Mouse (Mus musculus) CH12.LX (cell line): ENCODE results near the gene Usp6nl. TPM values are rescaled to one million over a fixed set of nuclear protein-coding genes. Genes with fewer than 3 reads are reported as not detected.

Experiments used
- DNase-seq: peaks from one replicate; pipeline ENCODE4 v3.0.0-alpha.2; 2013; ENCODE audit errors: extremely low read depth
- H3K27ac ChIP-seq: 2 replicates; pipeline ENCODE4 v1.5.1; 2012; ENCODE audit warnings: low read depth, mild to moderate bottlenecking, control low read depth, moderate library complexity; ENCODE audit not compliant: insufficient read depth
- H3K27me3 ChIP-seq: replicated peaks from 2 replicates; pipeline ENCODE3; 2012; ENCODE audit warnings: inconsistent platforms
- H3K36me3 ChIP-seq, 2 experiments: replicated peaks in 1 of 2; 2 replicates each; pipeline versions ENCODE3 to v1.6.1; 2012; ENCODE audit warnings: inconsistent platforms in 1 of 2, low read length in 1 of 2, mild to moderate bottlenecking in 1 of 2, mixed read lengths in 1 of 2, moderate library complexity in 1 of 2; ENCODE audit not compliant: control insufficient read depth in 1 of 2, insufficient read depth in 1 of 2
- H3K4me1 ChIP-seq, 2 experiments: 2 replicates each; pipeline ENCODE4 v1.6.1; 2012; ENCODE audit warnings: inconsistent platforms in 1 of 2, moderate library complexity in 1 of 2; ENCODE audit not compliant: insufficient read depth in 2 of 2, control insufficient read depth in 1 of 2
- H3K4me2 ChIP-seq: 2 replicates; pipeline ENCODE4 v1.6.1; 2012; ENCODE audit warnings: low read depth, mild to moderate bottlenecking, control low read depth; ENCODE audit not compliant: poor library complexity, insufficient read depth, severe bottlenecking
- H3K4me3 ChIP-seq, 3 experiments: fragments of 150-350 bp in 1 of 3; sonication (generic) in 1 of 3; replicated peaks in 1 of 3; 2 replicates each; pipeline versions ENCODE3 to v1.5.1; 2011 to 2012; ENCODE audit warnings: low read depth in 2 of 3, low read length in 2 of 3, mild to moderate bottlenecking in 2 of 3, moderate library complexity in 2 of 3, control low read depth in 1 of 3, improper control_type of control experiment in 1 of 3, inconsistent platforms in 1 of 3, mixed read lengths in 1 of 3; ENCODE audit not compliant: poor library complexity in 1 of 3
- H3K79me2 ChIP-seq: replicated peaks from 2 replicates; pipeline ENCODE4 v1.6.1; 2012; ENCODE audit warnings: mild to moderate bottlenecking, moderate library complexity; ENCODE audit not compliant: control insufficient read depth, poor library complexity, insufficient read depth, severe bottlenecking; ENCODE audit errors: extremely low read depth
- H3K9ac ChIP-seq: 2 replicates; pipeline ENCODE4 v1.6.1; 2012; ENCODE audit warnings: low read depth, mild to moderate bottlenecking, control low read depth, moderate library complexity; ENCODE audit not compliant: insufficient read depth
- H3K9me3 ChIP-seq: replicated peaks from 2 replicates; pipeline ENCODE3; 2012; ENCODE audit warnings: low read length, inconsistent platforms, mixed read lengths
- BHLHE40 ChIP-seq: IDR thresholded peaks from 2 replicates; pipeline ENCODE4 v1.6.1; 2011; ENCODE audit warnings: mild to moderate bottlenecking, low read depth, low read length, improper control_type of control experiment
- E2F4 ChIP-seq: IDR thresholded peaks from 2 replicates; pipeline ENCODE4 v1.6.1; 2011; ENCODE audit warnings: low read depth, low read length, improper control_type of control experiment; ENCODE audit not compliant: insufficient replicate concordance
- EP300 ChIP-seq: IDR thresholded peaks from 2 replicates; pipeline ENCODE4 v1.6.1; 2011; ENCODE audit warnings: low read length, improper control_type of control experiment
- HCFC1 ChIP-seq: IDR thresholded peaks from 2 replicates; pipeline ENCODE4 v1.6.1; 2012; ENCODE audit warnings: low read depth, mild to moderate bottlenecking, inconsistent platforms, low read length, improper control_type of control experiment
- IRF4 ChIP-seq: IDR thresholded peaks from 2 replicates; pipeline ENCODE4 v1.6.1; 2014; ENCODE audit warnings: low read depth, mild to moderate bottlenecking, inconsistent platforms, low read length, improper control_type of control experiment
- JUN ChIP-seq: IDR thresholded peaks from 2 replicates; pipeline ENCODE4 v1.6.1; 2011; ENCODE audit warnings: low read depth, mild to moderate bottlenecking, low read length, improper control_type of control experiment, moderate library complexity; ENCODE audit not compliant: insufficient read depth
- JUND ChIP-seq: conservative IDR thresholded peaks from 2 replicates; pipeline ENCODE4 v1.6.1; 2011; ENCODE audit warnings: low read depth, low read length, improper control_type of control experiment
- MAFK ChIP-seq: IDR thresholded peaks from 2 replicates; pipeline ENCODE4 v1.6.1; 2011; ENCODE audit warnings: low read length, improper control_type of control experiment; ENCODE audit not compliant: insufficient replicate concordance
- MXI1 ChIP-seq: IDR thresholded peaks from 2 replicates; pipeline ENCODE4 v1.6.1; 2011; ENCODE audit warnings: mild to moderate bottlenecking, low read depth, low read length, improper control_type of control experiment
- MYC ChIP-seq: IDR thresholded peaks from 2 replicates; pipeline ENCODE4 v1.6.1; 2011; ENCODE audit warnings: low read depth, mild to moderate bottlenecking, improper control_type of control experiment, low read length
- NELFE ChIP-seq: IDR thresholded peaks from 2 replicates; pipeline ENCODE4 v1.6.1; 2011; ENCODE audit warnings: low read depth, low read length, improper control_type of control experiment
- POLR2A ChIP-seq: IDR thresholded peaks from 2 replicates; pipeline ENCODE4 v1.6.1; 2011; ENCODE audit warnings: low read depth, mild to moderate bottlenecking, improper control_type of control experiment, low read length
- RAD21 ChIP-seq: IDR thresholded peaks from 2 replicates; pipeline ENCODE4 v1.6.1; 2011; ENCODE audit warnings: low read depth, mild to moderate bottlenecking, low read length, improper control_type of control experiment, moderate library complexity
- SMC3 ChIP-seq: IDR thresholded peaks from 2 replicates; pipeline ENCODE4 v1.6.1; 2011; ENCODE audit warnings: low read depth, low read length, improper control_type of control experiment
- TBP ChIP-seq: conservative IDR thresholded peaks from 2 replicates; pipeline ENCODE4 v1.6.1; 2011; ENCODE audit warnings: low read depth, low read length, improper control_type of control experiment
- TCF12 ChIP-seq: IDR thresholded peaks from 2 replicates; pipeline ENCODE4 v1.6.1; 2014; ENCODE audit warnings: low read depth, mild to moderate bottlenecking, inconsistent platforms, low read length, improper control_type of control experiment
- dilution Hi-C: fragments of 300-500 bp; cut with MboI; formaldehyde crosslinking; loops from 2 replicates; pipeline ENCODE4 v1.14.3; 2020; ENCODE audit warnings: low sequenced_read_pairs; ENCODE audit not compliant: extremely low pct_unique_long_range_greater_than_20kb, extremely low pct_ligation_motif_present
- in situ Hi-C: fragments of 300-500 bp; cut with MboI; formaldehyde crosslinking; loops from 3 replicates; pipeline ENCODE4 v1.14.3; 2019; ENCODE audit warnings: low sequenced_read_pairs, low pct_ligation_motif_present, low pct_unique_long_range_greater_than_20kb, mixed read lengths
- polyA plus RNA-seq: library from polyadenylated mRNA; unstranded; fragments of >175 nt; gene quantifications from 2 replicates; pipeline ENCODE4 v1.2.1, GENCODE M21; 2012; ENCODE audit warnings: low read depth; ENCODE audit not compliant: insufficient read length
- total RNA-seq, 2 experiments: library from RNA; depleted of rRNA; stranded (reverse); fragments of 300-350 nt in 1 of 2; fragments of >200 nt in 1 of 2; gene quantifications; 2 replicates each; pipeline ENCODE4 v1.2.3; 2012 to 2014

Gene Usp6nl
- total and polyA plus RNA-seq, 3 experiments = 4.1 to 12.1 (median 4.6) TPM

- H3K4me2 ChIP-seq = no peak overlapping the region
- H3K27ac ChIP-seq = no peak overlapping the region
- dilution Hi-C loops = no loop called here
- peaks cover 11% of the 10 kb centered on the region for H3K79me2 ChIP-seq
- in situ Hi-C loops = no loop called here
- H3K27me3 ChIP-seq = no peaks in the 10 kb centered on the region
- DNase-seq = no peak
- H3K4me3 ChIP-seq = no peak overlapping the region
- peaks cover 6 to 23% of the 10 kb centered on the region in 2 experiments; a peak in 3 of 4 replicates for H3K4me1 ChIP-seq
- TF ChIP-seq JUND (peak; percentile 57; the same call in 1 of the 2 replicates), MAFK (no peak), EP300 (peak; percentile 65), MYC (0 out of 2 replicates have a peak, but pooled peaks have one; percentile 9), E2F4 (no peak), JUN (peak; percentile 45; the same call in 1 of the 2 replicates), IRF4 (peak; percentile 82), TBP (no peak), BHLHE40 (peak; percentile 67)
- H3K36me3 ChIP-seq = no peaks in the 10 kb centered on the region
- H3K9me3 ChIP-seq = no peaks in the 10 kb centered on the region
- H3K9ac ChIP-seq = no peak overlapping the region
Observed at GRCm38 (mm10) chr2:6320153-6320552, 2.3 kb upstream of the Usp6nl start.

- Histone ChIP-seq H3K27ac (peak overlapping the region; percentile 51), H3K27me3 (no peaks in the 10 kb centered on the region), H3K4me1 (peaks cover 10 to 27% of the 10 kb centered on the region in 2 experiments; a peak in 3 of 4 replicates), H3K79me2 (peaks cover 11% of the 10 kb centered on the region), H3K36me3 (peaks cover 0 to 2% of the 10 kb centered on the region in 2 experiments), H3K9me3 (no peaks in the 10 kb centered on the region), H3K4me2 (peak overlapping the region; percentile 53), H3K9ac (peak overlapping the region; percentile 60), H3K4me3 (peak overlapping the region; percentile 26 to 88 (median 88))
- DNase-seq = peak; percentile 22
- TF ChIP-seq MAFK (no peak), IRF4 (no peak), POLR2A (no peak), MYC (no peak), RAD21 (no peak)
- dilution Hi-C loops = no loop called here
- in situ Hi-C loops = no loop called here
Observed at GRCm38 (mm10) chr2:6321769-6322375, 595 bp upstream of the Usp6nl start.

- Histone ChIP-seq H3K4me2 (peak overlapping the region; percentile 89), H3K4me1 (peaks cover 10 to 27% of the 10 kb centered on the region in 2 experiments; a peak in 3 of 4 replicates), H3K36me3 (peaks cover 0 to 2% of the 10 kb centered on the region in 2 experiments), H3K27me3 (no peaks in the 10 kb centered on the region), H3K9ac (peak overlapping the region; percentile 60), H3K4me3 (peak overlapping the region; percentile 53 to 88 (median 88)), H3K27ac (peak overlapping the region; percentile 40; the same call in 1 of the 2 replicates), H3K9me3 (no peaks in the 10 kb centered on the region), H3K79me2 (peaks cover 11% of the 10 kb centered on the region)
- TF ChIP-seq MXI1 (0 out of 2 replicates have a peak, but pooled peaks have one; percentile 4), IRF4 (peak; percentile 64), POLR2A (no peak), BHLHE40 (peak; percentile 76), NELFE (peak; percentile 7; the same call in 1 of the 2 replicates), TCF12 (no peak), HCFC1 (no peak), SMC3 (no peak)
- in situ Hi-C loops (no loop called here), dilution Hi-C loops (no loop called here)
- peak; percentile 41 for DNase-seq
Observed at GRCm38 (mm10) chr2:6322938-6323521, 563 bp downstream of the Usp6nl start.
